Mouse (Mus musculus) central nervous system, embryonic 14 days (tissue): ENCODE measurements around the gene Rsad2. TPM values are rescaled to one million over a fixed set of nuclear protein-coding genes. Genes with fewer than 3 reads are reported as not detected.

Source experiments
- polyA plus RNA-seq: library from polyadenylated mRNA; depleted of rRNA; stranded (reverse); fragments of >200 nt; gene quantifications from 2 replicates; pipeline ENCODE4 v1.2.3, GENCODE M21; 2012; rRNA removed

Rsad2 gene
- 2.1 and 3.8 TPM in 2 replicates for polyA plus RNA-seq

GRCm38 (mm10) chr12:26456028-26456698 lies at the start of gene Rsad2:
Gene Rsad2, minus strand, starts transcription at chr12:26456452.

DNA sequence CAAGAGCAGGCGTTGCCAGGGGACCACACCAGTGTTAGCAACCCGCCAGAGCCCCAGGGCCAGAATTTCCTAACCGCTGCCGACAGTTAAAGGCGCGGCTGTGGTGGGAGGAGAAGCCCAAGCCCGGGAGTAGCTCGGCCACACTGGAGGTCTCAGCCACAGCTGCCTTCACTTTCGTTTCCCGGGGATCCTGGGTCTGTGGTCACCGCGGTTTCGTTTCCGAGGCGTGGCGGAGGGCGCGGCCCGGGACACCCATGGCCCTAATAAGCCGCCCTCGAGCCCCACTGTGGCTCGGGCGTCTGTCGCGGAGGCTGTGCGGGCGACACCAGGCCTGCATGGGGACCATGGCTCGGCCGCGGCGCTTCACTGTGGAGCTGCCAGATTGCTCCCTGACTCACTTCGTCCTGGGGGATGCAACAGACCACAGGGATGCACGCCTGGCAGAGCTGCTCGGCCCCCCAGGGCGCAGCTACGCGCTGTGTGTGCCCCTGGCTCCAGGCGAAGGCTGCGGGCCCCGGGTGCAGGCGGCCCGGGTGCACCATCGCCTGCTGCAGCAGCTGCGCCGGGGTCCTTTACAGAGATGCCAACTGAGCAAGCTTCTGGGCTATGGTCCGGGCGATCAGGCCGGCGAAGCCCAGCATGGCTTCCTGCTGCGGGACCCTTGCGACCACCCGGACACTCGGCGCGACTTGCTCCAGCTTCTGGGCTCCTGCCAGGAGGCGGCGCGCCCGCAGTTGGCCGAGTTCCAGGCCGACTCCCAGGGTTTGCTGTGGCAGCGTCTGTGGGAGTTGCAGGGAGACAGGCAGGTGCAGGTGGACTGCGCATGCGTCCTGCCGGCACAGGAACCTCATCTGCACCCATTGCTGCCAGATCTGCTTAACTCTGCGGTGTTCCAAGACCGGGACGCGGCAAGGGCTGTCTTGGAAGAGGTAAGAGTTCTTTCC lies 13.1 kb upstream of the Rsad2 start, which contains the start of gene Cmpk2:
TSS of gene Cmpk2 (plus strand) at position 107 of the 944 bp plus-strand sequence.

DNA sequence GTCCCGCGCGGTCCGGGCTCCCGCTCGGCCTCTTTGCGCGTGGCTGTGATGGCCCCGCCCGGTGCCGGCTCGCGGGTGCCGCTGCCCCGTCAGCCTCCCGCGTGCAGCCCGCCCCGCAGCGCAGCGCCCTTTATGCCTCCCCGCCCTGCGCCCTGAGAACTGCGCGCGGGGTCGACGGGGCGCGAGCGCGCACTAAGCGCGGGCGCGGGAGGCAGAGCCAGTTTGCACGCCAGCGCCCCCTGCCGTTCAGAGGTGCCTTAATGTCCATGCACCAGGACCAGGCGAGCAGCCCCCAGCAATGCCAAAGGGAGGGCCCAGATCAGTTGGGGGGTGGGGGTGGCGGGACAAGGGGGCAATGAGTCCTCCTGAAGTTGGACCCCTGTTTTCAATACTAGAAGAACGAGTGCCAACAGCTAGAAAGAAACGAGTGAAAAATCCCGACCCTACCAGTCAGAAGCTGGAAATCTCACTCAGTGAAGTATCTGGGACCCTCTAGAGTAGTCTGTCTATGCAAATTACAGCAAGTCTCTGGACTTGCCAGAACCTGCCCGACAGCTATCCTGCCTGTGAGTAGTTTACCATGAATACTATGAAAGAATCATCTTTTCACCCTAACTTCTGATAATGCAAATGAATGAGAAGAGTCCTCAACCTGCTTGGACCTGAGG lies 41.0 kb downstream of the Rsad2 start, which contains the start of gene Rnf144a:
TSS of gene Rnf144a (minus strand) at position 151 of the 668 bp plus-strand sequence.

Other genes starting within 250 kb of the Rsad2 start
- gene Rnf144a, start 41.2 kb downstream of the Rsad2 start, polyA plus RNA-seq = 26.2 and 27.4 TPM in 2 replicates
- 7.0 and 8.2 TPM in 2 replicates for gene Cmpk2, start 12.8 kb upstream of the Rsad2 start, polyA plus RNA-seq